Mouse (Mus musculus) spleen, adult 2 months (tissue): ENCODE results near the gene Synpr. TPM values are rescaled to one million over a fixed set of nuclear protein-coding genes. Genes with fewer than 3 reads are reported as not detected.

Experiments used
- DNase-seq, 2 experiments: peaks; one replicate each; pipeline versions ENCODE4 v3.0.0 to v3.0.0-alpha.2; 2012 to 2021; ENCODE audit warnings: low spot score in 2 of 2, low read depth in 1 of 2
- H3K27ac ChIP-seq: fragments of 200-500 bp; 2 replicates; pipeline ENCODE4 v1.5.1; 2012; ENCODE audit warnings: low read length, inconsistent platforms; ENCODE audit not compliant: insufficient read depth
- H3K27me3 ChIP-seq: fragments of 200-500 bp; 2 replicates; pipeline ENCODE4 v1.6.1; 2012; ENCODE audit warnings: mild to moderate bottlenecking, moderate library complexity, low read length, inconsistent platforms; ENCODE audit not compliant: control insufficient read depth, insufficient read depth
- H3K36me3 ChIP-seq: fragments of 200-500 bp; 2 replicates; pipeline ENCODE4 v1.6.1; 2012; ENCODE audit warnings: mild to moderate bottlenecking, low read length, inconsistent platforms; ENCODE audit not compliant: control insufficient read depth, insufficient read depth
- H3K4me1 ChIP-seq: fragments of 200-500 bp; 2 replicates; pipeline ENCODE4 v1.6.1; 2011; ENCODE audit warnings: inconsistent platforms; ENCODE audit not compliant: control insufficient read depth, insufficient read depth, insufficient read length
- H3K4me3 ChIP-seq: fragments of 200-500 bp; 2 replicates; pipeline ENCODE4 v1.5.1; 2011; ENCODE audit warnings: mild to moderate bottlenecking, inconsistent platforms; ENCODE audit not compliant: insufficient read depth, insufficient read length; ENCODE audit errors: extremely low read depth
- CTCF ChIP-seq: fragments of 200-500 bp; IDR thresholded peaks from 2 replicates; pipeline ENCODE4 v1.5.1; 2011; ENCODE audit warnings: mild to moderate bottlenecking, inconsistent platforms; ENCODE audit not compliant: insufficient read depth, insufficient read length, insufficient replicate concordance; ENCODE audit errors: extremely low read depth
- POLR2A ChIP-seq: fragments of 200-500 bp; IDR thresholded peaks from 2 replicates; pipeline ENCODE4 v1.6.1; 2011; ENCODE audit warnings: low read depth, low read length, inconsistent platforms
- WGBS: fragments of 180-500 bp; shearing (Covaris S2); methylation state at CpG from one replicate; pipeline ENCODE4 v1.1.7; 2018; 5-methylcytosine and 5-hydroxymethylcytosine counted together
- polyA plus RNA-seq: library from polyadenylated mRNA; depleted of rRNA; stranded (reverse); fragments of >200 nt; gene quantifications from 2 replicates; pipeline ENCODE4 v1.2.3, GENCODE M21; 2012

Gene Synpr
- polyA plus RNA-seq, 1 experiment: not detected

- 78% methylated on average over 2 of the region's 2 CpGs for WGBS
- DNase-seq: no peak
- Histone ChIP-seq H3K4me3 (no peak overlapping the region), H3K4me1 (no peaks in the 10 kb centered on the region), H3K27me3 (no peaks in the 10 kb centered on the region), H3K36me3 (no peaks in the 10 kb centered on the region), H3K27ac (no peak overlapping the region)
- TF ChIP-seq POLR2A (no peak), CTCF (no peak)
Observed at GRCm38 (mm10) chr14:13266331-13266730, 18.2 kb upstream of the Synpr start.

GRCm38 (mm10) chr14:13267181-13267580 lies 17.4 kb upstream of the Synpr start:
- no peaks in the 10 kb centered on the region for H3K27me3 ChIP-seq
- no peaks in the 10 kb centered on the region for H3K36me3 ChIP-seq
- no peak overlapping the region for H3K27ac ChIP-seq
- WGBS: 89% methylated on average over 4 of the region's 4 CpGs
- H3K4me3 ChIP-seq: no peak overlapping the region
- DNase-seq: no peak
- no peaks in the 10 kb centered on the region for H3K4me1 ChIP-seq
- TF ChIP-seq POLR2A (no peak), CTCF (no peak)

- Histone ChIP-seq H3K4me3 (no peak overlapping the region), H3K27ac (no peak overlapping the region), H3K36me3 (no peaks in the 10 kb centered on the region), H3K4me1 (no peaks in the 10 kb centered on the region), H3K27me3 (no peaks in the 10 kb centered on the region)
- no peak for DNase-seq
- TF ChIP-seq CTCF (no peak), POLR2A (no peak)
- WGBS: 69% methylated on average over 4 of the region's 4 CpGs
Observed at GRCm38 (mm10) chr14:13283211-13283610, 1.4 kb upstream of the Synpr start.

- DNase-seq: no peak
- Histone ChIP-seq H3K4me1 (no peaks in the 10 kb centered on the region), H3K4me3 (no peak overlapping the region), H3K27me3 (no peaks in the 10 kb centered on the region), H3K36me3 (no peaks in the 10 kb centered on the region), H3K27ac (no peak overlapping the region)
- TF ChIP-seq CTCF: no peak
- TF ChIP-seq POLR2A: no peak
- WGBS: 18% methylated on average over 13 of the region's 13 CpGs
Observed at GRCm38 (mm10) chr14:13284845-13285198, 242 bp downstream of the Synpr start.

GRCm38 (mm10) chr14:13285341-13286130 lies 956 bp downstream of the Synpr start:
- Histone ChIP-seq H3K27me3 (no peaks in the 10 kb centered on the region), H3K27ac (no peak overlapping the region), H3K4me1 (no peaks in the 10 kb centered on the region), H3K4me3 (no peak overlapping the region), H3K36me3 (no peaks in the 10 kb centered on the region)
- no peak for TF ChIP-seq CTCF
- no peak for TF ChIP-seq POLR2A
- WGBS: 68% methylated on average over 10 of the region's 10 CpGs
- no peak for DNase-seq

- Histone ChIP-seq H3K36me3 (no peaks in the 10 kb centered on the region), H3K27me3 (no peaks in the 10 kb centered on the region), H3K4me3 (no peak overlapping the region), H3K27ac (no peak overlapping the region), H3K4me1 (no peaks in the 10 kb centered on the region)
- no peak for DNase-seq
- TF ChIP-seq POLR2A: no peak
- TF ChIP-seq CTCF: no peak
- 70% methylated on average over 3 of the region's 3 CpGs for WGBS
Observed at GRCm38 (mm10) chr14:13294200-13294599, 9.6 kb downstream of the Synpr start.

GRCm38 (mm10) chr14:13314323-13314722 lies 29.7 kb downstream of the Synpr start:
- WGBS: 79% methylated on average over 1 of the region's 1 CpGs
- DNase-seq: no peak

More at GRCm38 (mm10) chr14:13314323-13314722, 29.7 kb downstream of the Synpr start:
- no peak for TF ChIP-seq CTCF
- TF ChIP-seq POLR2A: no peak
- H3K27ac ChIP-seq: no peak overlapping the region
- H3K27me3 ChIP-seq: no peaks in the 10 kb centered on the region
- no peak overlapping the region for H3K4me3 ChIP-seq
- no peaks in the 10 kb centered on the region for H3K4me1 ChIP-seq
- no peaks in the 10 kb centered on the region for H3K36me3 ChIP-seq
